8 mouse cellular contexts compared by ENCODE assay signal in genomic region chr10:19915301-19915700, GRCm38 (mm10). TPM values are rescaled to one million over a fixed set of nuclear protein-coding genes. Genes with fewer than 3 reads are reported as not detected.
DNase-seq lines count a peak whose midpoint lies in the region; ATAC-seq and TF ChIP-seq lines count a peak whose summit lies in the region.

No protein-coding gene starts in this region.

- TF ChIP-seq CTCF in bone marrow macrophage, adult 2 months (IDR thresholded peaks at IDR 0.05; ENCODE audit: low read depth, low read length) = peak; percentile 31; the same call in 1 of the 2 replicates
- TF ChIP-seq CTCF in liver, embryonic 14.5 days (IDR thresholded peaks at IDR 0.05; ENCODE audit: low read depth) = peak; percentile 64

- H3K9me3 ChIP-seq in kidney, embryonic 14.5 days (ENCODE audit: control insufficient read depth, low read length) = no peaks in the 10 kb centered on the region
- H3K9me3 ChIP-seq in liver, embryonic 14.5 days (ENCODE audit: control insufficient read depth, low read length) = no peaks in the 10 kb centered on the region

- 55% methylated on average over 1 of the region's 1 CpGs for WGBS in kidney, embryonic 14.5 days
- WGBS in liver, embryonic 14.5 days (ENCODE audit: insufficient replicate concordance) = 28% methylated on average over 1 of the region's 1 CpGs

- no peak overlapping the region for H3K27ac ChIP-seq in bone marrow macrophage, adult 2 months (ENCODE audit: insufficient read depth, low read depth, low read length)
- no peak overlapping the region for H3K27ac ChIP-seq in kidney, embryonic 14.5 days (ENCODE audit: low read depth, low read length)
- no peak overlapping the region for H3K27ac ChIP-seq in liver, embryonic 14.5 days

- no peak for TF ChIP-seq EP300 in liver, embryonic 14.5 days (IDR thresholded peaks at IDR 0.05; ENCODE audit: low read depth)

- H3K4me2 ChIP-seq in kidney, embryonic 14.5 days (replicated peaks; ENCODE audit: low read depth, low read length) = no peak overlapping the region
- no peak overlapping the region for H3K4me2 ChIP-seq in liver, embryonic 14.5 days (ENCODE audit: low read depth)

- TF ChIP-seq POLR2A in bone marrow macrophage, adult 2 months (IDR thresholded peaks at IDR 0.05; ENCODE audit: borderline replicate concordance, low read depth, low read length) = no peak

- no peak overlapping the region for H3K9ac ChIP-seq in kidney, embryonic 14.5 days (ENCODE audit: low read depth, low read length)
- H3K9ac ChIP-seq in liver, embryonic 14.5 days (replicated peaks) = no peak overlapping the region

- peak; percentile 43; the same call in 1 of the 2 replicates for ATAC-seq in kidney, embryonic 14.5 days (ENCODE audit: low FRiP score, low TSS enrichment)
- peak; percentile 41; the same call in 1 of the 2 replicates for ATAC-seq in liver, embryonic 14.5 days (ENCODE audit: insufficient read depth)

- no peaks in the 10 kb centered on the region for H3K27me3 ChIP-seq in kidney, embryonic 14.5 days (ENCODE audit: control insufficient read depth, insufficient read depth, low read length)
- H3K27me3 ChIP-seq in liver, embryonic 14.5 days (ENCODE audit: control insufficient read depth, insufficient read depth, low read length) = no peaks in the 10 kb centered on the region

- DNase-seq in ovary, adult 18-20 months (ENCODE audit: low spot score) = peak; percentile 37
- no peak for DNase-seq in ovary, postnatal 10 days (ENCODE audit: low spot score)
- DNase-seq in frontal cortex, postnatal 10 days (ENCODE audit: low spot score in 2 of 2) = peak; percentile 53 to 54
- no peak for DNase-seq in liver, embryonic 14.5 days (ENCODE audit: low read depth in 3 of 3, low spot score in 3 of 3)
- peak; percentile 55 for DNase-seq in retina, embryonic 14.5 days (ENCODE audit: low spot score)
- DNase-seq in urinary bladder, postnatal 4 days (ENCODE audit: low spot score in 2 of 2) = peak; percentile 38 to 64

- no peaks in the 10 kb centered on the region for H3K36me3 ChIP-seq in kidney, embryonic 14.5 days (ENCODE audit: control insufficient read depth, insufficient read depth, low read length)
- no peaks in the 10 kb centered on the region for H3K36me3 ChIP-seq in liver, embryonic 14.5 days (replicated peaks; ENCODE audit: control insufficient read depth, insufficient read depth, low read depth)

- no peak overlapping the region for H3K4me3 ChIP-seq in bone marrow macrophage, adult 2 months (ENCODE audit: insufficient read depth, low read length)
- H3K4me3 ChIP-seq in kidney, embryonic 14.5 days (ENCODE audit: low read length) = no peak overlapping the region
- H3K4me3 ChIP-seq in liver, embryonic 14.5 days (ENCODE audit: insufficient read depth in 1 of 2, low read depth in 2 of 2, low read length in 2 of 2) = no peak overlapping the region

- H3K4me1 ChIP-seq in bone marrow macrophage, adult 2 months (ENCODE audit: control insufficient read depth, insufficient read depth, low read length) = no peaks in the 10 kb centered on the region; the same call in 1 of the 2 replicates
- no peaks in the 10 kb centered on the region for H3K4me1 ChIP-seq in kidney, embryonic 14.5 days (ENCODE audit: control insufficient read depth, insufficient read depth, low read length)
- no peaks in the 10 kb centered on the region for H3K4me1 ChIP-seq in liver, embryonic 14.5 days (replicated peaks; ENCODE audit: control insufficient read depth in 2 of 2, insufficient read depth in 2 of 2, low read length in 1 of 2)

RNA-seq across cellular contexts. Expression of gene Pex7, which starts 7.8 kb away (rescaled TPM):
- 27.6 TPM in 2 replicates for polyA plus RNA-seq in bone marrow macrophage, adult 2 months (2012; ENCODE audit: insufficient read depth, insufficient read length, missing spikeins)
- polyA plus RNA-seq in kidney, embryonic 14.5 days (2014; fragmentation: Nextera tagmentation; extraction: Ambion mirVana) = 36.1 and 45.4 TPM in 2 replicates
- 9.9 and 13.3 TPM in 2 replicates for polyA plus RNA-seq in liver, embryonic 14.5 days (2012; rRNA removed)
- polyA plus RNA-seq in liver, embryonic 14.5 days (2014; fragmentation: Nextera tagmentation; extraction: Ambion mirVana) = 30.7 and 30.8 TPM in 2 replicates

RNA-seq across cellular contexts. Expression of gene Map3k5, which starts 19.0 kb away (rescaled TPM):
- polyA plus RNA-seq in bone marrow macrophage, adult 2 months (2012; ENCODE audit: insufficient read depth, insufficient read length, missing spikeins) = 21.5 and 22.0 TPM in 2 replicates
- 2.2 and 4.0 TPM in 2 replicates for polyA plus RNA-seq in kidney, embryonic 14.5 days (2014; fragmentation: Nextera tagmentation; extraction: Ambion mirVana)
- 0.71 and 1.0 TPM in 2 replicates for polyA plus RNA-seq in liver, embryonic 14.5 days (2012; rRNA removed)
- polyA plus RNA-seq in liver, embryonic 14.5 days (2014; fragmentation: Nextera tagmentation; extraction: Ambion mirVana) = 1.1 and 1.3 TPM in 2 replicates

Comparison
In these comparisons a context has a peak if more than half of its experiments do, and no peak if none do; other contexts are left out.
1. DNase-seq: peak in ovary, adult 18-20 months (single experiment), frontal cortex, postnatal 10 days (2 of 2), retina, embryonic 14.5 days (single experiment) and urinary bladder, postnatal 4 days (2 of 2); none in ovary, postnatal 10 days (single experiment) and liver, embryonic 14.5 days (0 of 3).